Mouse (Mus musculus): ENCODE results near the gene Izumo4.

GRCm38 (mm10) chr10:80658194-80658840 is 43.7 kb upstream of the Izumo4 start:
- TF ChIP-seq CHD2 (IDR thresholded peaks at IDR 0.05; ENCODE audit: low read length) (no peak), ZMIZ1 (IDR thresholded peaks at IDR 0.05; ENCODE audit: low read depth, low read length) (no peak), TCF12 (IDR thresholded peaks at IDR 0.05; ENCODE audit: low read depth, low read length) (no peak), EP300 (IDR thresholded peaks at IDR 0.05; ENCODE audit: low read length) (0 out of 2 replicates have a peak, but pooled peaks have one; percentile 13), RAD21 (IDR thresholded peaks at IDR 0.05; ENCODE audit: low read depth, low read length) (no peak), ZNF384 (IDR thresholded peaks at IDR 0.05; ENCODE audit: low read depth, low read length) (no peak), SMC3 (IDR thresholded peaks at IDR 0.05; ENCODE audit: low read depth, low read length) (no peak), POLR2A (IDR thresholded peaks at IDR 0.05; ENCODE audit: low read depth, low read length) (no peak), MAX (IDR thresholded peaks at IDR 0.05; ENCODE audit: low read length) (0 out of 2 replicates have a peak, but pooled peaks have one; percentile 65), PAX5 (IDR thresholded peaks at IDR 0.05; ENCODE audit: low read length) (no peak), BHLHE40 (IDR thresholded peaks at IDR 0.05; ENCODE audit: low read depth, low read length) (peak; percentile 29; the same call in 1 of the 2 replicates), CTCF (conservative IDR thresholded peaks at IDR 0.05 in 1 of 2, IDR thresholded peaks at IDR 0.05 in 1 of 2; ENCODE audit: low read depth in 2 of 2, low read length in 2 of 2) (no peak), MEF2A (IDR thresholded peaks at IDR 0.05; ENCODE audit: borderline replicate concordance, low read depth, low read length) (0 out of 2 replicates have a peak, but pooled peaks have one; percentile 19), USF1 (IDR thresholded peaks at IDR 0.05; ENCODE audit: low read depth, low read length) (no peak)

Measured in CH12.LX (cell line).